Mouse (Mus musculus): Measurements from ENCODE around the gene Syngr4. TPM values are rescaled to one million over a fixed set of nuclear protein-coding genes. Genes with fewer than 3 reads are reported as not detected.

Gene Syngr4
- polyA plus RNA-seq, 1 experiment from 2014 or later, result 0.43 TPM

- no peak for ATAC-seq (ENCODE audit: low FRiP score, low read depth)
- Histone ChIP-seq H3K27ac (no peak overlapping the region), H3K4me3 (no peak overlapping the region), H3K36me3 (no peaks in the 10 kb centered on the region), H3K4me2 (replicated peaks) (no peak overlapping the region), H3K9me3 (no peaks in the 10 kb centered on the region), H3K27me3 (peaks cover 75% of the 10 kb centered on the region), H3K4me1 (peaks cover 16% of the 10 kb centered on the region), H3K9ac (no peak overlapping the region)
- WGBS, result 51% methylated on average over 4 of the region's 4 CpGs
Observed at GRCm38 (mm10) chr7:45859008-45859407, 37.5 kb downstream of the Syngr4 start.

GRCm38 (mm10) chr7:45856950-45857901 is 39.3 kb downstream of the Syngr4 start:
- H3K4me1 ChIP-seq, result peaks cover 16% of the 10 kb centered on the region
- peaks cover 63% of the 10 kb centered on the region for H3K27me3 ChIP-seq
- ATAC-seq (ENCODE audit: low FRiP score, low read depth), result peak; percentile 28; the same call in 1 of the 2 replicates
- peak overlapping the region; percentile 73 for H3K4me2 ChIP-seq (replicated peaks)
- H3K4me3 ChIP-seq, result peak overlapping the region; percentile 44
- H3K27ac ChIP-seq, result no peak overlapping the region
- no peaks in the 10 kb centered on the region for H3K36me3 ChIP-seq
- 2% methylated on average over 30 of the region's 30 CpGs for WGBS
- H3K9me3 ChIP-seq, result no peaks in the 10 kb centered on the region
- H3K9ac ChIP-seq, result peak overlapping the region; percentile 43

GRCm38 (mm10) chr7:45853089-45853488 is 43.4 kb downstream of the Syngr4 start:
- Histone ChIP-seq H3K36me3 (no peaks in the 10 kb centered on the region), H3K9ac (no peak overlapping the region), H3K4me2 (replicated peaks) (no peak overlapping the region), H3K27ac (no peak overlapping the region), H3K9me3 (no peaks in the 10 kb centered on the region), H3K4me3 (no peak overlapping the region), H3K27me3 (peaks cover 46% of the 10 kb centered on the region), H3K4me1 (peaks cover 20% of the 10 kb centered on the region)
- WGBS, result 80% methylated on average over 12 of the region's 12 CpGs
- ATAC-seq (ENCODE audit: low FRiP score, low read depth), result no peak

GRCm38 (mm10) chr7:45850661-45851060 is 45.9 kb downstream of the Syngr4 start:
- no peak overlapping the region for H3K27ac ChIP-seq
- 0 out of 2 replicates have a peak, but pooled peaks cover 6% of the 10 kb centered on the region for H3K4me1 ChIP-seq
- H3K9ac ChIP-seq, result no peak overlapping the region
- H3K4me3 ChIP-seq, result no peak overlapping the region
- H3K27me3 ChIP-seq, result peaks cover 38% of the 10 kb centered on the region
- no peak overlapping the region for H3K4me2 ChIP-seq (replicated peaks)
- no peaks in the 10 kb centered on the region for H3K36me3 ChIP-seq
- H3K9me3 ChIP-seq, result no peaks in the 10 kb centered on the region
- 74% methylated on average over 3 of the region's 3 CpGs for WGBS
- ATAC-seq (ENCODE audit: low FRiP score, low read depth), result no peak

GRCm38 (mm10) chr7:45848447-45849027 is 48.0 kb downstream of the Syngr4 start:
- H3K27ac ChIP-seq, result no peak overlapping the region
- no peak overlapping the region; the same call in 1 of the 2 replicates for H3K4me2 ChIP-seq (replicated peaks)
- no peak overlapping the region for H3K4me3 ChIP-seq
- ATAC-seq (ENCODE audit: low FRiP score, low read depth), result peak; percentile 32; the same call in 1 of the 2 replicates
- H3K27me3 ChIP-seq, result peaks cover 46% of the 10 kb centered on the region
- H3K4me1 ChIP-seq, result 0 out of 2 replicates have a peak, but pooled peaks cover 6% of the 10 kb centered on the region
- H3K9me3 ChIP-seq, result no peaks in the 10 kb centered on the region
- 9% methylated on average over 6 of the region's 6 CpGs for WGBS
- no peaks in the 10 kb centered on the region for H3K36me3 ChIP-seq
- H3K9ac ChIP-seq, result no peak overlapping the region

GRCm38 (mm10) chr7:45842950-45843744 is 53.4 kb downstream of the Syngr4 start:
- no peak for ATAC-seq (ENCODE audit: low FRiP score, low read depth)
- Histone ChIP-seq H3K4me1 (no peaks in the 10 kb centered on the region), H3K27ac (no peak overlapping the region), H3K36me3 (no peaks in the 10 kb centered on the region), H3K4me2 (replicated peaks) (no peak overlapping the region), H3K27me3 (peaks cover 58% of the 10 kb centered on the region), H3K9me3 (no peaks in the 10 kb centered on the region), H3K4me3 (no peak overlapping the region), H3K9ac (no peak overlapping the region)
- WGBS, result 85% methylated on average over 10 of the region's 10 CpGs

Other genes with a start within 250 kb of the Syngr4 start
- 0.47 and 0.74 TPM in 2 replicates for gene Fut2, start 230.3 kb downstream of the Syngr4 start, polyA plus RNA-seq (2015; fragmentation: Nextera tagmentation; extraction: Ambion mirVana)
- 0.23 and 0.24 TPM in 2 replicates for gene Ntn5, start 212.7 kb downstream of the Syngr4 start, polyA plus RNA-seq (2015; fragmentation: Nextera tagmentation; extraction: Ambion mirVana)
- gene Sec1, start 202.3 kb downstream of the Syngr4 start, polyA plus RNA-seq (2015; fragmentation: Nextera tagmentation; extraction: Ambion mirVana), result 0.45 and 0.55 TPM in 2 replicates
- 12.2 and 12.5 TPM in 2 replicates for gene Car11, start 196.9 kb downstream of the Syngr4 start, polyA plus RNA-seq (2015; fragmentation: Nextera tagmentation; extraction: Ambion mirVana)
- gene Dbp, start 191.6 kb downstream of the Syngr4 start, polyA plus RNA-seq (2015; fragmentation: Nextera tagmentation; extraction: Ambion mirVana), result 4.5 and 6.2 TPM in 2 replicates
- gene Rpl18, start 181.3 kb downstream of the Syngr4 start, polyA plus RNA-seq (2015; fragmentation: Nextera tagmentation; extraction: Ambion mirVana), result 1,016 and 1,039 TPM in 2 replicates
- 33.4 and 36.0 TPM in 2 replicates for gene Sphk2, start 178.7 kb downstream of the Syngr4 start, polyA plus RNA-seq (2015; fragmentation: Nextera tagmentation; extraction: Ambion mirVana)
- gene Fam83e, start 175.5 kb downstream of the Syngr4 start, polyA plus RNA-seq (2015; fragmentation: Nextera tagmentation; extraction: Ambion mirVana), result 0.61 and 1.0 TPM in 2 replicates
- gene Spaca4, start 170.9 kb downstream of the Syngr4 start, polyA plus RNA-seq (2015; fragmentation: Nextera tagmentation; extraction: Ambion mirVana), result not detected in 2 replicates
- 4.3 and 4.9 TPM in 2 replicates for gene Lmtk3, start 113.0 kb downstream of the Syngr4 start, polyA plus RNA-seq (2015; fragmentation: Nextera tagmentation; extraction: Ambion mirVana)
- gene Sult2b1, start 112.0 kb downstream of the Syngr4 start, polyA plus RNA-seq (2015; fragmentation: Nextera tagmentation; extraction: Ambion mirVana), result 3.1 and 3.7 TPM in 2 replicates
- gene Cyth2, start 82.1 kb downstream of the Syngr4 start, polyA plus RNA-seq (2015; fragmentation: Nextera tagmentation; extraction: Ambion mirVana), result 135 and 137 TPM in 2 replicates
- 2.1 TPM in 2 replicates for gene Kcnj14, start 71.9 kb downstream of the Syngr4 start, polyA plus RNA-seq (2015; fragmentation: Nextera tagmentation; extraction: Ambion mirVana)
- 69.1 and 71.6 TPM in 2 replicates for gene Grwd1, start 65.8 kb downstream of the Syngr4 start, polyA plus RNA-seq (2015; fragmentation: Nextera tagmentation; extraction: Ambion mirVana)
- gene Kdelr1, start 23.9 kb downstream of the Syngr4 start, polyA plus RNA-seq (2015; fragmentation: Nextera tagmentation; extraction: Ambion mirVana), result 69.4 and 73.7 TPM in 2 replicates
- 0.43 and 0.59 TPM in 2 replicates for gene Grin2d, start 18.3 kb downstream of the Syngr4 start, polyA plus RNA-seq (2015; fragmentation: Nextera tagmentation; extraction: Ambion mirVana)
- gene Tmem143, start 227 bp upstream of the Syngr4 start, polyA plus RNA-seq (2015; fragmentation: Nextera tagmentation; extraction: Ambion mirVana), result 4.9 and 5.2 TPM in 2 replicates
- gene Emp3, start 24.7 kb upstream of the Syngr4 start, polyA plus RNA-seq (2015; fragmentation: Nextera tagmentation; extraction: Ambion mirVana), result 181 and 186 TPM in 2 replicates
- 4.1 and 4.8 TPM in 2 replicates for gene Ccdc114, start 27.4 kb upstream of the Syngr4 start, polyA plus RNA-seq (2015; fragmentation: Nextera tagmentation; extraction: Ambion mirVana)
- 0.19 and 0.50 TPM in 2 replicates for gene Abcc6, start 133.6 kb upstream of the Syngr4 start, polyA plus RNA-seq (2015; fragmentation: Nextera tagmentation; extraction: Ambion mirVana)
- 24.3 and 26.5 TPM in 2 replicates for gene Nomo1, start 137.0 kb upstream of the Syngr4 start, polyA plus RNA-seq (2015; fragmentation: Nextera tagmentation; extraction: Ambion mirVana)
- gene Kcnj11, start 204.1 kb upstream of the Syngr4 start, polyA plus RNA-seq (2015; fragmentation: Nextera tagmentation; extraction: Ambion mirVana), result 0.18 and 0.23 TPM in 2 replicates

Data from limb, embryonic 13.5 days (tissue).